10 mouse cellular contexts compared by ENCODE assay signal in genomic region chr11:86542851-86543250, GRCm38 (mm10). TPM values are rescaled to one million over a fixed set of nuclear protein-coding genes. Genes with fewer than 3 reads are reported as not detected.
DNase-seq lines count a peak whose midpoint lies in the region; ATAC-seq and TF ChIP-seq lines count a peak whose summit lies in the region.
"Had no signal": no experiment of that assay in that cellular context is flagged by ENCODE, and none has a peak within 500 bp of the region (broad histone marks: within the 10 kb centered on the region; RNA-seq: fewer than 3 reads in every experiment).

No protein-coding gene starts in this region.

- intact Hi-C loops in heart, adult 2 months (cut with DNase I), result no loop called here

- no peak for TF ChIP-seq EP300 in heart, adult 2 months (IDR thresholded peaks at IDR 0.05; ENCODE audit: insufficient read depth, low read depth, low read length)

- peak overlapping the region; percentile 65 for H3K4me2 ChIP-seq in heart, embryonic 15.5 days
- H3K4me2 ChIP-seq in limb, embryonic 14.5 days (replicated peaks; ENCODE audit: low read depth, low read length, severe bottlenecking), result peak overlapping the region; percentile 73; the same call in 1 of the 2 replicates

- peaks cover 3% of the 10 kb centered on the region; the same call in 1 of the 2 replicates for H3K79me2 ChIP-seq in heart, adult 2 months (replicated peaks; ENCODE audit: control insufficient read depth, insufficient read depth, low read length)

- ATAC-seq in heart, embryonic 15.5 days (replicated peaks; ENCODE audit: insufficient number of reproducible peaks, insufficient read depth, low FRiP score, low read depth), result no peak
- ATAC-seq in limb, embryonic 14.5 days (ENCODE audit: low FRiP score, low read depth), result no peak
- ATAC-seq: lung, postnatal 0 days had no signal

- WGBS in heart, embryonic 15.5 days, result 70% methylated on average over 1 of the region's 1 CpGs
- 65% methylated on average over 1 of the region's 1 CpGs for WGBS in heart, adult 2 months
- 46% methylated on average over 1 of the region's 1 CpGs for WGBS in limb, embryonic 14.5 days

- no peak for DNase-seq in heart, adult 2 months
- no peak for DNase-seq in testis, postnatal 14 days (ENCODE audit: low spot score)
- peak; percentile 27 for DNase-seq in limb, embryonic 14.5 days (ENCODE audit: low spot score)
- no peak for DNase-seq in spleen, postnatal 14 days (ENCODE audit: low spot score in 2 of 2)
- no peak for DNase-seq in spleen, adult 12 weeks (ENCODE audit: low spot score)
- no peak for DNase-seq in layer of hippocampus, adult 8-10 months (ENCODE audit: low spot score in 2 of 2)
- DNase-seq: adrenal gland, postnatal 36 days had no signal

- H3K27ac ChIP-seq in heart, embryonic 15.5 days, result peak overlapping the region; percentile 39; the same call in 1 of the 2 replicates
- no peak overlapping the region for H3K27ac ChIP-seq in heart, adult 2 months
- 0 out of 2 replicates have a peak overlapping the region, but pooled peaks have one; percentile 29 for H3K27ac ChIP-seq in testis, adult 2 months (ENCODE audit: control insufficient read depth, insufficient read depth, low read depth, low read length)
- H3K27ac ChIP-seq in limb, embryonic 14.5 days (replicated peaks; ENCODE audit: low read depth, low read length), result no peak overlapping the region

- peak overlapping the region; percentile 6 for H3K9ac ChIP-seq in heart, embryonic 15.5 days
- H3K9ac ChIP-seq in heart, adult 2 months (ENCODE audit: low read depth, low read length), result no peak overlapping the region
- no peak overlapping the region for H3K9ac ChIP-seq in limb, embryonic 14.5 days (ENCODE audit: low read depth, low read length, severe bottlenecking)

- peak overlapping the region; percentile 84; the same call in 1 of the 2 replicates for H3K4me3 ChIP-seq in heart, embryonic 15.5 days
- no peak overlapping the region for H3K4me3 ChIP-seq in heart, adult 2 months
- no peak overlapping the region for H3K4me3 ChIP-seq in testis, adult 2 months (ENCODE audit: control insufficient read depth, low read depth, low read length)
- peak overlapping the region; percentile 94 for H3K4me3 ChIP-seq in limb, embryonic 14.5 days (replicated peaks; ENCODE audit: low read length)

- TF ChIP-seq POLR2A in heart, adult 2 months (IDR thresholded peaks at IDR 0.05; ENCODE audit: insufficient read depth, low read depth, low read length), result no peak
- no peak for TF ChIP-seq POLR2A in testis, adult 2 months (IDR thresholded peaks at IDR 0.05; ENCODE audit: control insufficient read depth, low read depth, low read length)
- no peak for TF ChIP-seq POLR2A in limb, embryonic 14.5 days (IDR thresholded peaks at IDR 0.05; ENCODE audit: borderline replicate concordance, extremely low read depth, insufficient read depth, insufficient read length)

- TF ChIP-seq CTCF in heart, adult 2 months (IDR thresholded peaks at IDR 0.05), result no peak
- TF ChIP-seq CTCF in testis, adult 2 months (IDR thresholded peaks at IDR 0.05; ENCODE audit: control insufficient read depth, insufficient read depth, insufficient replicate concordance, low read depth, low read length), result no peak

- no peaks in the 10 kb centered on the region for H3K9me3 ChIP-seq in heart, embryonic 15.5 days (replicated peaks)
- no peaks in the 10 kb centered on the region for H3K9me3 ChIP-seq in limb, embryonic 14.5 days (ENCODE audit: control insufficient read depth, low read length)

- H3K36me3 ChIP-seq in heart, embryonic 15.5 days, result no peaks in the 10 kb centered on the region
- H3K36me3 ChIP-seq in heart, adult 2 months (ENCODE audit: control insufficient read depth, insufficient read depth, low read length), result peaks cover 16% of the 10 kb centered on the region
- no peaks in the 10 kb centered on the region for H3K36me3 ChIP-seq in testis, adult 2 months (ENCODE audit: control insufficient read depth, insufficient read depth, low read length)
- no peaks in the 10 kb centered on the region for H3K36me3 ChIP-seq in limb, embryonic 14.5 days (ENCODE audit: control insufficient read depth, insufficient read depth, low read length)

- no peaks in the 10 kb centered on the region for H3K27me3 ChIP-seq in heart, embryonic 15.5 days
- no peaks in the 10 kb centered on the region for H3K27me3 ChIP-seq in heart, adult 2 months (ENCODE audit: control insufficient read depth, insufficient read depth, low read length)
- H3K27me3 ChIP-seq in testis, adult 2 months (ENCODE audit: control insufficient read depth, insufficient read depth, low read length), result no peaks in the 10 kb centered on the region
- no peaks in the 10 kb centered on the region for H3K27me3 ChIP-seq in limb, embryonic 14.5 days (ENCODE audit: control insufficient read depth, insufficient read depth, low read length)

- peaks cover 26% of the 10 kb centered on the region for H3K4me1 ChIP-seq in heart, embryonic 15.5 days (replicated peaks)
- peaks cover 4% of the 10 kb centered on the region for H3K4me1 ChIP-seq in heart, adult 2 months (ENCODE audit: control insufficient read depth, insufficient read depth, low read length)
- H3K4me1 ChIP-seq in testis, adult 2 months (ENCODE audit: control insufficient read depth, insufficient read depth, low read length), result peaks cover 7% of the 10 kb centered on the region
- peaks cover 6% of the 10 kb centered on the region for H3K4me1 ChIP-seq in limb, embryonic 14.5 days (ENCODE audit: control insufficient read depth, insufficient read depth, low read length)

RNA-seq across cellular contexts. Expression of gene Rps6kb1, which starts 1.8 kb away (rescaled TPM):
- polyA plus RNA-seq in heart, embryonic 15.5 days (2015; fragmentation: Nextera tagmentation; extraction: Ambion mirVana), result 38.4 and 44.1 TPM in 2 replicates
- 10 to 100 TPM; 18.3 to 22.4 TPM for total RNA-seq in heart, adult 2 months (2021)
- polyA plus RNA-seq in heart, adult 2 months (2012; rRNA removed), result 6.4 and 8.1 TPM in 2 replicates
- polyA plus RNA-seq in testis, adult 2 months (2012; rRNA removed), result 4.1 and 4.4 TPM in 2 replicates
- 26.6 and 33.5 TPM in 2 replicates for polyA plus RNA-seq in limb, embryonic 14.5 days (2012; rRNA removed)
- 59.4 and 73.1 TPM in 2 replicates for polyA plus RNA-seq in limb, embryonic 14.5 days (2014; fragmentation: Nextera tagmentation; extraction: Ambion mirVana)
- 10 to 100 TPM; 36.8 to 41.2 (median 39.4) TPM for total RNA-seq in layer of hippocampus, adult 8-10 months (2022)

RNA-seq across cellular contexts. Expression of gene Tubd1, which starts 1.9 kb away (rescaled TPM):
- polyA plus RNA-seq in heart, embryonic 15.5 days (2015; fragmentation: Nextera tagmentation; extraction: Ambion mirVana), result 11.7 and 13.1 TPM in 2 replicates
- 1 to 10 TPM; 5.7 to 6.2 TPM for total RNA-seq in heart, adult 2 months (2021)
- 4.7 and 8.3 TPM in 2 replicates for polyA plus RNA-seq in heart, adult 2 months (2012; rRNA removed)
- polyA plus RNA-seq in testis, adult 2 months (2012; rRNA removed), result 15.5 and 18.3 TPM in 2 replicates
- 7.1 and 7.6 TPM in 2 replicates for polyA plus RNA-seq in limb, embryonic 14.5 days (2012; rRNA removed)
- polyA plus RNA-seq in limb, embryonic 14.5 days (2014; fragmentation: Nextera tagmentation; extraction: Ambion mirVana), result 10.1 and 10.5 TPM in 2 replicates
- 1 to 10 TPM; 5.2 to 7.9 (median 7.1) TPM for total RNA-seq in layer of hippocampus, adult 8-10 months (2022)

RNA-seq across cellular contexts. Expression of gene Rnft1, which starts 58.4 kb away (rescaled TPM):
- 41.7 and 45.0 TPM in 2 replicates for polyA plus RNA-seq in heart, embryonic 15.5 days (2015; fragmentation: Nextera tagmentation; extraction: Ambion mirVana)
- total RNA-seq in heart, adult 2 months (2021), result 10 to 100 TPM; 26.2 to 35.0 TPM
- polyA plus RNA-seq in heart, adult 2 months (2012; rRNA removed), result 6.8 and 14.3 TPM in 2 replicates
- polyA plus RNA-seq in testis, adult 2 months (2012; rRNA removed), result 24.6 and 25.1 TPM in 2 replicates
- polyA plus RNA-seq in limb, embryonic 14.5 days (2012; rRNA removed), result 20.2 and 20.4 TPM in 2 replicates
- 46.0 and 46.6 TPM in 2 replicates for polyA plus RNA-seq in limb, embryonic 14.5 days (2014; fragmentation: Nextera tagmentation; extraction: Ambion mirVana)
- 10 to 100 TPM; 26.3 to 34.8 (median 27.0) TPM for total RNA-seq in layer of hippocampus, adult 8-10 months (2022)

Comparison
In these comparisons a context has a peak if more than half of its experiments do, and no peak if none do; other contexts are left out.
1. H3K27ac ChIP-seq: peak in heart, embryonic 15.5 days (single experiment) and testis, adult 2 months (single experiment); none in heart, adult 2 months (single experiment) and limb, embryonic 14.5 days (single experiment).
2. H3K4me3 ChIP-seq: peak in heart, embryonic 15.5 days (single experiment) and limb, embryonic 14.5 days (single experiment); none in heart, adult 2 months (single experiment) and testis, adult 2 months (single experiment).